Mouse (Mus musculus) urinary bladder, postnatal 4 days (tissue): ENCODE results near the gene Map3k6.
A peak's percentile ranks its signal among the peaks of the same experiment; 100 is the strongest.

ENCODE experiments used
- DNase-seq, 2 experiments: peaks; one replicate each; pipeline ENCODE4 v3.0.0; 2021 to 2022; ENCODE audit warnings: low spot score in 2 of 2

Map3k6 gene

DNA sequence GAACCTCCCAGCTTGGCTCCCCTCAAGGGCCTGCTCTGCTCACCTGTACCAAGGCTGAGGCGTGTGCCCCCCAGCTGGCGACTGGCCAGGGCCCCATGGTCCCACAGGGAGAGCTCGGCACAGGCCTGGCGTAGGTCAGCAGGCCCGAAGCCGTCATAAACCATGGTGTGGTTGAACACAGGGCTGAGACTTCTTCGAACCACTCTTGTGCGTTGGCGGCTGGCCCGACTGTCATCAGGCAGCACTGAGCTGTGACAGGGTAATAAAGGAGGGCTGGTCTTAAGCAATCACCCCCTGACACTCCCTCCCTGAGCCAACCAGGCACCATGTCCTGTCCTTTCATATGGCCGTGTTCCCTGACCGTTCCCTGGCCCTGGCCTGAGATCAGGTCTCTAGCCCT lies 12.8 kb downstream of the Map3k6 start:
- DNase-seq: no peak

DNA sequence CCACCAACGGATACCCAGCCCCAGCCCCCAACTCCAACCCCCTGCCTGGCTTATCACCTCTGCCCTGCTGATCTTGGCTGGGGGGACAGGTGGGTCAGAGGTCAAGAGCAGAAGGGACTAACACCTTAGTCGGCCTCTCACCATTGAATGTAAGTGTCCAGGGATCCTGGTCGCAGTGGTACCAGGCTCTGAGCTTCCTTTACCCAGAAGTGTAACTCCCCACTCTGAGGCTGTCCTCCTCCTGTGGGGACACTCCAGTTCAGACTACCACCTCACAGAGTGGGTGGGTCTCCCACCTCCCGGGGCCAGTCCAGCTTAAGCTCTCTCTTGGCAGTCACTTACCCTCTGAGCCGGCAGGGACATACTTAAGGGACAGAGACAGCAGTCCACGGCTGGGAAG lies 14.8 kb downstream of the Map3k6 start:
- DNase-seq: no peak

DNA sequence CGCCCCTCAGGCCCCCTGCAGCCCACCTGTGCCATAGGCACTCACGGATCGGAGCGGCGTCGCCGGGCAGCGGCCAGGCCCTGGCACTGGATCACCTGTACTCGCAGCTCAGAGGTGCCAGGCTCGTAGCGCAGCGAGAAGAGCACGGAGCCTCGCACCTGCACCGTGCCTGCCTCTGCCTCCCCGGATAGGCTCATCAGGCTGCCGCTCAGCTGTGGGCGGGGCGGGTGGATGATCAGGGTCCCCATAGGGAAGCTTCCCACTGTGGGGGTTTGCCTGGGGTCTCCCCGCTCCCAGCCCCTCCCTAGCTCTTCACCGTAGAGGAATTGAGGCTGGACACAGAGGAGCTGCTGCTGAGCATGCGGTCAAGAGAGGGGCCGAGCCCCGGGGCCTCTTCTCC lies 16.2 kb downstream of the Map3k6 start:
- DNase-seq: no peak

DNA sequence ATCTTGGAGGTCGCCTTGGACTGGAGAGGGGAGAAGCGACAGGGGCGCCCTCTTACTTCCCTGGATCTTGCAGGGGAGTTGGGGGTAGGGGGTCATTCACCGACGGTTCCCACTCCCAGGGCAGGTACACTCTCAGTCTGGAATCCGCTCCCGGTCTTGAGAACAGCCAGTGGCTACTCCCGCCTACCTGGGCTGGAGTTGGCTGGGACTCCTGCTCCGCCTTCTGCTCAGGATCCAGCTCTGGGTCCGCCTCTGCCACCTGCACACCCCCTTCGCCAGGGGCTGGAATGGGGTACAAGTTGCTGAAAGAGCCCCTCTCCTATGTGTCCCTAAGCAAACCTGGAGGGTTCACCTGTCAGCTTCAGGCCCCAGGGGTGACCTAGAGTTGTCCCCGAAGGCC lies 16.6 kb downstream of the Map3k6 start:
- no peak for DNase-seq

DNA sequence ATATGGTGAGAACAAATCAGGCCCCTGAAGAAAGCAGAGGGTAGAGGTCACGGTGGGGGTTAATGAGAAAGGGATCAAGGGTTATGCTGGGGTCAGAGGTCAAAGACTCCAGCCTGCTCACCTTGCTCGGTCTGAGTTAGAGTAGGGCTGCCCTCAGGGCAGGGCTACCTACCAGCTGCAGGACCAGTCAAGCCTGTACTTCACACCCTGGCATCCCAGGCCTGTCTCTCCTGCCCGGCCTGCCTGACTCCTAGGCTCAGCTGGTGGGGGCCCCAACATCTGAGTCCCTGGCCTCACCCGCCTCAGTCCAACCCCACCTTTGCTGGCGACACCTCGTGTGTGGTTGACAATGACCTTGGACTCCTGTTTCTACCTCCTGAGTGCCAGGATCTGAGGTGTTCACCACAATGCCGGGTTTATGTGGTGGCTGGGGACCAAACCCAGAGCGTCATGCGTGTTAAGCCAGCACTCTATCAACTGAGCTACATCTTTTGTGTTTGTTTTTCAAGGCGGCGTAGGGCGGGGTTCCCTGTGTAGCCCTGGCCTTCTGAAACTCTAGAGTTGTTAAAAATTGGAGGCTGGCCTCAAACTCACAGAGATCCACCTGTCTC lies 17.3 kb downstream of the Map3k6 start:
- no peak for DNase-seq

DNA sequence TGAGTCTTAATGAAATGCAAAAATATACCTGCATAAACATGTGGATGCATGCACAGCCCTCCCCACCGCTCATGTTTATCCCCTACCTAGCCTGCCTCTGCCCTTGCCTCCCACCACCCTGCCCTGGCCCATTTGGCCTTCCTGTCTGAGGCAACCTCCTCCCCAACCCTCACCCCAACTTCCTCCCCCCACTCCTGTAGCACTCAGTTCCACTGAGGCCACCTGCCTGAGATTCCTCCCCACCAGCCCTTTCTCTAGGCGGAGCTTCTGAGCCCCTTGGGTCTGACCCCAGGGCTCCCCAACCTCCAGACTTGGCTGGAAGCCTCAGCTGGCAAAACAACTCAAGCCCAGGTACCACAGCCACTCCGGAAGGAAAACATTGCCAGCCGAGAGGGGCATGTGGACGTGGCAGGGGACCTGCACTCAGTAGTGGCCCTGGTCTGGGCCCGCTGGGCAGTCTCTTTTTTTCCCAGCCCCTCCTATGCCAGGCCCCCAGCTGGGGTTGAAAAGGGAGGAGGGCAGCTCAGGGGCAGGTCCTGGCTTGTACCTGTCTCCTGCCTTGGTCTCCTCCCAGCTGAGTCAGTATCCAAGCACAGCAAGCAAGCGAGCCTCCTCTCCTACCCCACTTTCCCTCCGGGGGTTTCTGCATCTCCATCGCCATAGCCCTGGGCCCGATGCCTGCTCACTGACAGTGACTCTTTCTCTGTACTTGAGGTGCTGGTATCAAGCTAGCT lies 21.2 kb downstream of the Map3k6 start:
- DNase-seq: no peak

DNA sequence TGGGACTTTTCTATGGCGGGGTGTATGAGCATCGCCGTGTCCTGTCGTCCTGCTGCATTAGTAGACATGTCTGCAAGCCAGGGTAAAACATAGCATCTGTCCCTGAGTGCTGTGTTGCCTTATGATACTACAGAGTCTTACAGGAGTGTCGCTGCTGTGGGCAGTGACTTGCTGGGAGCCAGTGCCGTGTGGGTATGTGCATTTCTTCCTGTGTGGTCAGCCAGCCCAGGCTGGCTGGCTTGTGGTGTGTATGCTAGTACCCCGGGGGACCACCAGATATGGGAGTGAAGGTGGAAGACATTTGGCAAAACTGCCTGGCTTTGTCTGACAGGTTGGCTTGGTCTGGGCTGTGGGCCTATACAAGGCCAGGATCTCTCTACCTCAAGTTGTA lies 21.8 kb downstream of the Map3k6 start:
- no peak for DNase-seq

DNA sequence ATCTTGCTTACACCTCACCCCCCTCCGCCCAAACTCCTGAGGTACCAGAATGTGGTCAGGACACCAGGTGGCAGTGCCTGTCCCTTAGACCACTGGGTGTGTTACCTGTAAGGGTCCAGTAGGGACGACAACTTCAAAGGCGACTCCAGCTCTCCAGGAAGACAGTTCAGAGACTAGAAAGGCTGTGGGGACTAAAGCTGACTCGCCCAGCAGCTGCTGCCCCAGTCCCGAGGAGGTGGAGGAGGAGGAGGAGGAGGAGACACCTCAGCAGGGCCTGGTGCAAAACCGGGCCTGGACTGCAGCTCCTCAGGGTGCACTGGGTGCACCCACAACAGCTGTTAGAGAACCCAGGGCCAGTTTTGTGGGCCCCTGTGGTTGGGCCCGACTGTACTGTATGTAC lies 22.3 kb downstream of the Map3k6 start, which contains the start of gene Sytl1:
Sytl1 (minus strand) TSS at position 232 of the 400 bp plus-strand sequence.
- DNase-seq: no peak

DNA sequence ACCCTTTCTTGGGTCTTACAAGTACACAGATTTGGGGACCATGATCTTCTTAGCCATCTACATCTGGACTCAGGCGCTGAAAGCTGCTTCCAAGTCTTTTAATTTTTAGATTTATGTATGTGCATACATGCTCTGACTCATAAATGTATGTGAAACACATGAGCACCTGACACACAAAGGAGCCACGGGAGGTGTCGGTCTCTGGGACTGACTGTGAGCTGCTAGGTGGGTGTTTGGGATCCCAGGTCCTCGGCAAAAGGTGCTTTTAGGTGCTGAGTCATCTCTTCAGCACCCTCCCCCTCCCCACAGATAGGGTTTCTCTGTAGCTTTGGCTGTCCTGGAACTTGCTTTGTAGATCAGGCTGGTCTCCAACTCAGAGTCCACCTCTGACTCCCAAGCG lies 23.1 kb downstream of the Map3k6 start:
- no peak for DNase-seq

DNA sequence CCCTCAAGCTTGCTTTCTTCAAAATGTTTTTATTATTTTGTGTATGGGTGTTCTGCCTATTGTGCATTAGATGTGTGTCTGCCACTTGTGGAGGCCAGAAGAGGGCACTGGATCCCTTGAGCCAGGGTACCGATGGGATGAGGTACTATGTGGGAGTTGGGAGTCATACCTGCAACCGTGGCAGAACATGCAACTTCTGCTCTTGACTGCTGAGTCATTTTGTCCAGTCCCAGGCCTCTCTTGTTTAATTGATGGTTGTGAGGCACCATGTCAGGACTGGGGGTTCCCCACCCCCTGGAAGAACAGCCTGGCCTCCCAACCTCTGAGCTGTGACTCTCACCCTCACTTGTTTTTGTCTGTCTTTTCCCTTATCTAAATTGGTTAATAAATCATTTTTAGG lies 23.9 kb downstream of the Map3k6 start:
- DNase-seq: no peak

DNA sequence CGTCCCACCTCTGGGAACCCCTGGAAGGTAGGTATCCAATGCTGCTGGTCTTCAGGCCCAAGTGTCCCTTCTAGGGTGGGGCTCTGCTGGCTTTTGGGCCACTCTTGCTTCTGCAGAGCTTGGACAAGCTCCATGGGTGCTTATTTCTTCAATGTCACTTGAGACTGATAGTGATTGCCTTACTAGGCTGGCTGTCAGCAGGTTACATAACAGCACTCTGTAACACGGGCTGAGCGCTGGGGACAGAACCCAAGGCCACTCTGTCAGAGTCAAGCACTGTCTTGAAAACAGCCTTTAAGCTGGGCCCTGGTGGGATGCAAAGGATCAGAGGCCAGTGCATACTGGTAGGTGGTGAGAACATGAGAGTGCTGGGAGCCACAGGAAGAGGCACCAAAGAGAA lies 24.7 kb downstream of the Map3k6 start:
- DNase-seq: no peak

DNA sequence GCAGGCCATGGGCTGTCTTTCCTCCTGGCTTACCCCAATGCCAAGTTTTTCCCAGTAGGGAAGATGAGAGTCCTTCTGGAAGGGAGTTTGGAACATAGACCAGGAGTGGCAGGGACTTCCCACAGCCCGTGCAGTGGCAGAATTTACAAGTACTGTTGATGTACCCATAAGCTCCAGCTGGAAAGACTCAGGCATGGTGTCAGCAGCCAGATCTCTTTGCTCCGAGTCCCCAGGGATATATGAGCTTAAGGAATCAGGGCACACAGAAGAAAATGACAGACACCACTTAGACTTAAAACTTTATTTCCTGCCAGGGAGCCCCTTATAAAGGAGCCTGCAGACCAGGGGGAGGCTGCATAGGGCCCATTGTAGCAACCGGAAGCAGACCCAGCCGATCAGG lies 25.1 kb downstream of the Map3k6 start:
- no peak for DNase-seq

DNA sequence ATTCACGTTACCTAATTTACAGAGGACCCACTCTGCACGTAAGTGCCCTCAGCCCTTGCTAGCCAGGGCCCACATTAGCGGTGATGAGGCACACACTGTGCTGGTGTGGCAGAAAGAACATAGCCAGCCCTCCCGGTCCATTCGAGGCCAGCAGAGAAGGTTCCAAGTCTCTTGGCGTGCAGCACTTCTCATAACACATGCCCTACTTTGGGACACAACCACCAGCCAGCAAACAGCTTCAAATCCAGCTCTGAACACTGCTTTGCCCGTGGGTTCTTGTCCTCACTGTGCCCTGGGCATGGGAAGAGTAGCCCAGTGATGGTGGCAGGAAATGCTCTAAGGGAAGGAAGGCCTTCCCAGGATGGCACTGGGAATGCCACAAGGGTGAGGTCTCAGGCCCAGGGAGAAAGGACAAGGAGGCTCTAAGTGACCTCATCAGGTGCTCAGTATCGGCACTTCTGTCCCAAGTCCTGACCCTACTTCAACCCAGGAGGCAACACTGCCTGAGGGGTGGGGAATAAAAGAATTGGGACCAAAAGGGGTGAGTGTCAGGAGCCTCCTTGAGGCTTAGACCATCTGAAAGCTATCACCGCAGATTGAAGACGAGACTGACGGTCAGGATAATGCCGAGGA lies 25.7 kb downstream of the Map3k6 start:
- no peak for DNase-seq

DNA sequence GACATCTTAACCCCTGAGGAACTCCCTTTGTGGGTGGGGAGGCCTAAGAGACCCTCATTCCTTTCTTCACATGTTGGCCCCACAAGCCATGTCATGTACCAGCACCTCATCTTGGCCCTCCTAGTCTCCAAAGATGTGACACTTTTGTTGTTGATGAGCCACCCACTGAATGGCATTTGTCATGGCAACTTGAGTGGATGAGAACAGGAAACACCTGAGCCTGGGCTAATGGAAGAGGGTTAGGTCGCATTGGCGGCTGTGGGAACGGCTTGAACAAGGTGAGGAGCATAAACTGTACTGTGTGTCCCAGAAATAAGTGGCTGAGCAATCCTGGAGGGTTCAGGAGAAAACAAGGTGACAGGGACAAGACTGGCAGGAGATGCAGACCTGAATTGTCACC lies 28.3 kb downstream of the Map3k6 start:
- no peak for DNase-seq

DNA sequence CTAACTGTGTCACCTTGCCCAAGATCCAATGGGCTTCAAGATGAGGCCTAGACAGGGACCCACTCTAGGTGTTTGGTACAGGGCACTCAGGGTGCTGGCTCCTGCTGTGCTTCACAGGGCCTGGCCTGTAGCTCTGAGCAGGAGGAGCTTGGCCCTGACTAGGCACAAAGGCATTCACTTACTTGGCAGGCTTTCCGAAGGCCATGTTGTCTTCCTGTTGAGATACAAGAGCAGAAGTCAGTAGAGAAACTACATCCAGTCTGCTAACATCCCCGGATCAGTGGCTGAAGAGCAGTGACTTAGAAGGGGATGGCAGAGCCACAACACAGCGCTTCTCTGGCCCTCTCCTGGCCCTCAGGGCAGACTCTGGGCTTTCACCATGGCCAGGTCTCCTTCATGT lies 29.0 kb downstream of the Map3k6 start:
- no peak for DNase-seq

DNA sequence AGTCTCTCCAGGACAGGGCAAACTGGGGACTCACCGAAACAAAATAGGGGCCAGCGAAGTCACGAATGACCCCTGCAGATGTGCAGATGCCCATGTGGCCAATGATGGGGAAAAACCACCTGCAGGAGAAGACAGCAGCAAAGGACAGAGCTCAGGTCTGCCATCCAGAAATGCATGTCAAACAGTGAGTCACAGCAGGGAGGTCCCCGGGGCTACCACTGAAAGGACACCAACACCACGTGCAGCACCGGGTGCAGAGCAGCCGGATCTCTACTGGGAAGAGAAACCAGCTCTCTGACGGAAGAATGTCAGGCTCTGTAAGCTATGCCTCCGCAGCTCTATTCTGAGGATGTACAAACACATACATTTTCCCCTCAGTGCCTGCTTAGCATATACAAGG lies 30.3 kb downstream of the Map3k6 start:
- DNase-seq: no peak

DNA sequence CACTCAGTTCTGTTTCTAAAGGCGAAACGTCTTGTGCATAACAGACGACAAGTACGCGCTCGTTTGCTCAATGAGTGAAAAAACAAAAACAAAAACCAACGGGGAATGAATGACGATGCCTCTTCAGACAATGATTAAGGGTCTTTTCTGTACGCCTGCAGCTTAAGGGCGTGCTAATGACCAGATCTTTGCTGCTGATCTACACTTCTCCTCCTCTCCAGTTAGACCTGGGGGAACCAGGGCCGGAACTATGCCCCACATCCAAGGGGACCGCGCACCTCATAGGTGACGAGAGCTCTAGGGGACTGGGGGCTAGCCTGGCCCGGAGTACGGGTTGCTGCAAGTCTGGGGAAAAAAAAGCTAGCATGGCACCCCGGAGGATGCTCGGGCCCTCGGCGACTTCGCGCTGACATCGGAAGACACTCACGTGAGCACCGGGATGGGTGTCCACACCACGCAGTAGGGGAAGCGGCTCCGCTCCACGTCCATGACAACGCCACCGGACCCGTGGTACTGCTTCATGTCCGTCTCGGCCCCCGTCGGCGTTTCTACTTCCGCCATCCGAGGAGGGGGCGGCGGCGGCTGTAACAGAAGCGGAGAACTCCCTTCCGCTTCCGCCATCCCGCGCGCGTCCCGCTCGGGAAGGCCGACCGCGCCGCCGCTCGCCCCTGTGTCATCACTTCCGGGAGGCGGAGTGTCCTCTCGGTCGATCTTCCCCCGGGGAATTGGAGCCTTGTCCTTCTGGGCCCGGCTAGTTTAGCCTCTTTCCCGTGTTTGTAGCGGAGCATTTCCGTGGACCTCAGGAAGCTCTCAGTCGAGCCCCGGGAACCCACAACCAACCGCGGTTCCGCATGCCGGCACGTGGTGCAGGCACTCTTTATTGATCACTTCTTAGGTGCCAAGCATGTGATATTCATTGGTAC lies 36.7 kb downstream of the Map3k6 start, which contains the start of gene Tmem222:
Tmem222 (minus strand) TSS at position 689 of the 923 bp plus-strand sequence.
- DNase-seq: peak; percentile 90 to 95

DNA sequence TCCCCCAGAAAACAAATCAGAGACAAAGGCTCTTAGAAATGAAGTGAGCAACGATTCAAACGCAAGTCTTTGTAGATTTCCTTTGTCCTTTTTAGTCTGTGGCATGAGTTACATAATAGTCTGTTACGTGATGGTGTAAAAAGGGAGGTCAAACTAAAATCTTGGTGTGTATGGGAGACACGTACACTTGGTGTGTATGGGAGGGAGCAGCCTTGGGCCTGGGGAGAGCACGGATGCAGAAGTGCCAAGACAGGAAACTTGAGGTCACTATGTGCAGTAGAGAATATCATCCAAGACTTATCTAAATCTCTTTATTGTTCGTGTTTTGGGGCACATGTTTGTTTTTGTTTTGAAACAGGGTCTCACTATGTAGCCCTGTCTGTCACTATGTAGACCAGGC lies 37.4 kb downstream of the Map3k6 start:
- no peak for DNase-seq

DNA sequence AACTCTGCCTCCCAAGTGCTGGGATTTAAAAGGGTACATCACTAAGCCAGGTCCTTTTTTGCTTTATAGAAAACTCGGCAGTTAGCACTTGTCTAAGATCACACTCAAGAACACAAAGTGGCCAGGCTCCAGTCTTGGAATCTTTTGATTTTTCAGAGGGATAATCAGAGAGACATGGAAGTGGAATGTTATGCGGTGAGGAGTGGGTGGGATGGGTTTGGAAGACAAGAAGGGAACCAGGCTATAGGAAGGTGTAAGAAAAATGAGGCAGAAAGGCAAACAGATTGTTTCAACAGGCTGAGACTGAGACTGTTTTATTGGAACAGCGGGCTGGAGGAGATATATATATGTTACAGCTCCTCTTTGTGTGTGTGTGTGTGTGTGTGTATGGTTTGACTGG lies 37.9 kb downstream of the Map3k6 start:
- no peak for DNase-seq

DNA sequence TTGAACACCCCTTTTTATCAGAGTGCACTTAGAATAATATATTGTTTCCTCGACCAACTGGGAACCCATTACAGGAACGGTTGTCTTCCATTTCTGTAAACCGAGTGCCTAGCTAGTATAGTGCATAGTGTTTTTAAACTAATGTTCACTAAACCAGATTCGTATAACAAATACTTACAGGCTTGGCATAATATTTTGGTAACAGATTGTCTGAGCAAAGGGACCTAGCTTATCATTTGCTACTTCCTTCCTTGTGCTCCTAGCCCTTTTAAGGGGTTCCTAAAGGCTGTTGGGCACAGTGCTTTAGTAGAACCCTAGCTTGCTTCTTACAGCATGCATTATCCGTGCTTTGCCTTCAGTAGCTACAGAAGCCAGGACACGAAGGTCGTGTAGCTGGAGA lies 40.9 kb downstream of the Map3k6 start:
- no peak for DNase-seq

DNA sequence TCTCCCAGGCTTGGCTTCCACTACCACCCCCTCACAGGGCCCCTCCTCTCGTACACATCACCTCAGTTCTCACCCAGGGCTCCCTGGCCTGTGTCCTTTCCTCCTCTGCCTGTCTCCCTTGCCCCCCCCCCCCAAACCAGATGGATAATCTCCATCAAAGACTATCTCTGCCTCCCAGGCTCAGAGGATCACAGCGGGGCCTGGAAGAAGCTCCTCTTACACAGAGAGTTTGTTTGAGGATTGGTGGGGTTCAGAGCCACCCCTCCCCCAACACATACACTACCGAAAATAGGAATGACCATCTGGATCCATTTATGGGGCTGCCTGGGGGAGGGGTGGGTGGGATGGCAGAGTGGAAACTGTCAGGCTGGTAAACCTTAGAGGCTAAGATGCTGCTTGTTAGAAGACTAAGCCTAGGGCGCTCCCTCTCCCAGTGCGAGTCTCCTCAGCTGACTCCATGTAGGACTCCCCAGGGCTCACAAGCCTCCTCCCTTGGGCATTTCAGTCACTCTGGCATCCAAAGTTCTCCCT lies 41.4 kb downstream of the Map3k6 start:
- DNase-seq: no peak

DNA sequence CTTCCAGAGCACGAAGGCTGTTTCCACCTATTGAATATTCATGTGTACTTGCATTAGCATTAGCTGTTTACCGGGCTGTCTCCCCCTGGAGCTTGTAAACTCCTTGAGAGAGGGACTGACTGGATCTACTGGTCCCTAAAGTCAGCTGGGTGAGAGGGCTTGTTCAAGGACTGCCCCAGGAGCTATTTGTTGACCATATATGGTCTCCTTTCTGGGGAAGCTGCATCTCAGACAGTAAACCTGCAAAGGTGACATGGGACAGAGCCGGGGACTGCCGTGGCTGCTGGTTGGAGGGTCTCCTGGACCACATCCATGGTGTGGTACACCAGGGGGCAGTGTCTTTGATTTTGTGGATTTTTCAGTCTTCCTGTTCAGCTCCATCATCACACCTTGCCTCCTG lies 42.0 kb downstream of the Map3k6 start:
- no peak for DNase-seq
